Mouse (Mus musculus) bone marrow, adult 2 months (tissue): Measurements from ENCODE around the gene Btbd19.

Source experiments
- CTCF ChIP-seq: fragments of 200-500 bp; IDR thresholded peaks from 2 replicates; pipeline ENCODE4 v1.5.1; 2011; ENCODE audit warnings: low read length, control low read depth; ENCODE audit not compliant: control insufficient read depth, insufficient read depth
- POLR2A ChIP-seq: fragments of 200-500 bp; IDR thresholded peaks from 2 replicates; pipeline ENCODE4 v1.6.1; 2011; ENCODE audit warnings: low read depth, mild to moderate bottlenecking, control low read depth, low read length, borderline replicate concordance; ENCODE audit not compliant: control insufficient read depth

DNA sequence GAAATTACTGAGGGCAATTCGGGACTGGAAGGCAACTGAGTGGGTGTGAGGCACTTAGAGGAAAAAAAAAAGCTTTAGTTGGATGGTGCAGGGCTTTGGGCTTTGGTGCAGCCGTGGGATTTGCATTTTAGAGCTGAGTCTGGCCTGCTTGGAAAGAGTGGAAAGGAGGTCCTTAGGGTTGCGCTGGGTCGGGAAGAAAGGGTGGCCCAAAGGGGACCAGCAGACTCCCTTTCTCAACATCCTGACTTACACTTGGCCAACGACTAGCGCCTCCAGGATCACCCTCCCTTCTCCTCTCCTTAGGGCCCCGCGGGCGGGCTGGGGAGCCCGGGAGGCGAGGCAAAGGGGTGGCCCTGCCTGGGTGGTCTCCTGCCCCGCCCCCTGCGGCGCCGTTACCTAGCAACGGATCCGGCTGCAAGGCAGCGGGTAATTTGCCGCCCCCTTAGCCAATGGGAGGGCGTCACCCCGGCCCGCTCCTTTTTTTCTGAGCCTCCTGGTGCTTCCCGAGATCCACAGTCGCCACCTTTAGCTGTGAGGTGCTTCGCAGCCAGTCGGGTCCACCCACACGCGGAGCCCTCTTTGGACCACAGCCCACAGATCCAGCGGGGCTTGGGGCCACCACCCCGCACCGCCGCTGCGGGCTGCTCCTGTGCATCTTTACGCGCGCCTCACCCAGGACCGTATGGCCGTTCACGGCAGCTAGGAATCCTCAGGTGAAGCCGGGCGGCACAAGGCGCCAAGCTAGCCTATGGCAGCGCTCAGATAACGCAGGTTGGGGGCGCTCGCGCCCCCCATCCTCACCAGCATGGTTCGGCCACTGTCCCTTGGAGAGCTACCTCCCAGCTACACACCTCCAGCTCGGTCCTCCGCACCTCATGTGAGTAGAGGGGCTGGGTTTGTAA is 29.7 kb downstream of the Btbd19 start, which contains the start of gene Ptch2:
- TF ChIP-seq CTCF (no peak), POLR2A (no peak)
